Mouse (Mus musculus) thymus, postnatal 10 days (tissue): ENCODE data around the gene Ddias.

Experiments
- DNase-seq, 2 experiments: peaks; one replicate each; pipeline ENCODE4 v3.0.0; 2021; ENCODE audit warnings: low spot score in 2 of 2

The Ddias gene

GRCm38 (mm10) chr7:92866526-92866925 is 7.5 kb downstream of the Ddias start:
- peak in 1 of 2 experiments; percentile 43 for DNase-seq

GRCm38 (mm10) chr7:92848246-92848645 is 25.8 kb downstream of the Ddias start:
- no peak for DNase-seq

- DNase-seq = no peak
Observed at GRCm38 (mm10) chr7:92842254-92842653, 31.8 kb downstream of the Ddias start.

DNA sequence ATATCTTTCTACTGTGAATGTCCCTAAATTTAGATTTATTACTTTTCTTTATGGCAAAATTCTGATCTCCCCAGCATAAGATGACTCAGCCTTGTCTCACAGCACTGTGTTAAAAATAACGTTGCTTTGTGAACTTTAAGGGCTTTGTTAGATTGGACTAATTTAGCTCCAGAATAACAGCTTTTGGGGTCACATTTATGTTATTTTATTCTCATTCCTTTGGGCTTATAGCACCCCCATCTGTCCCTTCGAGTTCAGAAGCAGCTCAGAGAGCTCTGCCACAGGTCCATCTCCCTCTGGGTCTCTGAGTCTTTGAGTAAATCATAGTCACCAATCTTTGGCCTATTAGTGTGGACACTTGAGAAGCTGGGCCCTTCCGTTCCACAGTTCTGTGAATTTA is 36.1 kb downstream of the Ddias start:
- DNase-seq = no peak

DNA sequence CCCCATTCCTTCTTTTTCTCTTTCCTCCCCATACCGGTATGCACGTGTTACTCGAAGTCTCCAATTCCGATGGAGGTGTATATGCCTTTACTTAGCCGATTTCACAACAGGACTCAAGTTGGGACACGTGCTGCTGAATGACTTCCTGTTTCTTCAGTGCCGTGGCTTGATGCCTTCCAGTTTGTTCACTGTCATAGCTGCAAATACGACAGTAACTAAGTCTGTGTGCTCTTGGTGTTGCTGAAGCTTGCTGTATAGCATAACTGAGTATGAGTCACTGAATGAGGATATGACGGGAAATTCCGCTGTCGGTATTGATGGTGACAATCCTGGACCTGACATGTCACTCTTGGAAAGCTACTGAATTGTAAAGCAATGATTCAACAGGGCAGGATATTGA is 36.8 kb downstream of the Ddias start:
- DNase-seq = no peak

- DNase-seq = no peak
Observed at GRCm38 (mm10) chr7:92836447-92836846, 37.6 kb downstream of the Ddias start.

GRCm38 (mm10) chr7:92834391-92834790 is 39.7 kb downstream of the Ddias start:
- DNase-seq = no peak

DNA sequence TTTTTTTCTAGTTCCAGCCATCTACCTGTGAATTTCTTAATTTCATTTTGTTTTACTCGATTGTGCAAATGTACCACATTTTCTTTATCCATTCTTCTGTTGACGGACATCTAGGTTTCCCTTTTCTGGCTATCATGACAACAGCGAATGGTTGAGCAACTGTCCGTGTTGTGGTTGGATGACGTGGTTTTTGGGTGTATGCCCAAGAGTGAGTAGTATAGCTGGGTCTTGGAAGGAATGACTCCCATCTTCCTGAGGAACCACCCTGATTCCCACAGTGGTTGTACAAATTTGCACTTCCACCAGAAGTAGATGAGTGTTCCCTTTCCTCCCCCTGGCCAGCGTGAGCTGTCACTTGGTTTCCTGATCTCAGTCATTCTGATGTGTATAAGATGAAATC is 41.7 kb downstream of the Ddias start:
- DNase-seq = no peak

- DNase-seq = no peak
Observed at GRCm38 (mm10) chr7:92827981-92828380, 46.1 kb downstream of the Ddias start.

GRCm38 (mm10) chr7:92826248-92826647 is 47.8 kb downstream of the Ddias start:
- DNase-seq = no peak

- DNase-seq = no peak
Observed at GRCm38 (mm10) chr7:92822409-92823101, 51.5 kb downstream of the Ddias start.

DNA sequence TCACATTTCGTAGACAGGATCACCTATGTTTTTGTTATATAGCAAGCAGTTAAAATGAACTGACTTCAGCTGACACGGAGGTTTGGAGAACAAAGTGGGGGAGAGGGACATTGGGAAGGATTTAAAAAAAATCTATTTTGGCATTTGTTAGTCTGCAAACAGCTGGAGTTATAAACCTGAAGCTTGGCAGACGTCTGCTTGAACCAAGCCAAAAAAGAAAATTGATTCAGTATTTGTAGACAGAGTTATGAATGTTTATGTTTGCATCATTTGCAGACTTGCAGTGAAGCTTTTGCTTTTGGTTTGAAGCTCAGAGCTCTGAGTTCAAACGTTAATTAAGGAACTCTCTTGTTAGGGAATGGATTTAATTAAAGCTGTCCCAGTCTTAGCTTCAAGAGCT is 52.2 kb downstream of the Ddias start:
- no peak for DNase-seq

- no peak for DNase-seq
Observed at GRCm38 (mm10) chr7:92820941-92821465, 53.0 kb downstream of the Ddias start.

DNA sequence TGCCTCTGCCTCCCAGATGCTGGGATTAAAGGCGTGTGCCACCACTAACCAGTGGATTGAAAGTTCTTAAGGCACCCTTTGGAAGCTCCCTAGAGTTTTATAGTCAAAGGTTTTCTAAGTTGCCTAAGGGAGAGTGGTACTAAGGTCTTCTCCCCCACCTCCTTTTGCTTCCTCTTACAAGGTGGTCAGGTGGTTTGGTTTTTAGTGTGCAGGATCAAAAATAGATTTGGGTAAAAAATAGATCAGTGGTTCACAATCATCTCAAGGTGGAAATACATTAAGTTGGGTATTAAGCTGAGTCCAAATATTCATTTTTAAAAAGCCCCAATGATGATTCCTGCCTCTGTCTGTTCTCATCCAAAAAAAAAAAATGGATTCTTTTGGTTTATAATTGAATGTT is 53.6 kb downstream of the Ddias start:
- DNase-seq = no peak

DNA sequence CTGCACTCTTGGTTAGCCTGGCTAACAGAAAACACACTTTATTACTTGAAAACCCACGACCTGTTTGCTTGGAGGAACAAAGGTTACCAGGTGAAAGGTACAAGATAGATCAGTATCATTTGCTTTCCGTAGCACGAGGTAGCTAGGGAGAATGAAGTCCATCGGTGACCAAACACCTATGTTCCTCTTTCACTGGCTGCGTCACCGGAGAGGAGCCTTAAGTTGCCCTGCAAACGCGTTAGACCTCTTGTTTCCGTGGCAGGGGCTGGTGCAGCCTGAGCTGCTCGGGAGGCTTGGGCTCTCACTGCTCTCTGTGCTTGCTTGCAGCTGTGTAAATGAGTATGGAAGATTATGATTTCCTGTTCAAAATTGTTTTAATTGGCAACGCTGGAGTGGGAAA is 54.4 kb downstream of the Ddias start:
- no peak for DNase-seq

DNA sequence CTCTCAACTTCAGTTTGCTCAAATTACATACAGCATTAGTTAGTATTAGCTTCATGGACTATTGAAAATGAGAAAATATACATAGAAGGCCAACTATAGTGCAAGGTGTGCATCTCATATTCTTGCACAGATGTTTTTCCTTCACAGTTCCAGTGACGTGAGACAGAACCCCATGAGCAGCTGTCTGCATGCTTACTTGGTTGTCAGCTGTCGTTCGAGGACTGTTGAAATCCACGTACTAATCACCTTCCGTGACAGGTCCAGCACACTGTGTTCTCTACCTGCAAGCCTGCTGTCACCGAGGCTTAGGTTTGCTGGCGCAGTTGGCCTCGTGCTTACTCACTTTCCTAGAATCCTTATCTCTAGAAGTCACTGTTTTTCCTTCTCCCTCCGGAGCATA is 56.2 kb downstream of the Ddias start:
- DNase-seq = no peak

DNA sequence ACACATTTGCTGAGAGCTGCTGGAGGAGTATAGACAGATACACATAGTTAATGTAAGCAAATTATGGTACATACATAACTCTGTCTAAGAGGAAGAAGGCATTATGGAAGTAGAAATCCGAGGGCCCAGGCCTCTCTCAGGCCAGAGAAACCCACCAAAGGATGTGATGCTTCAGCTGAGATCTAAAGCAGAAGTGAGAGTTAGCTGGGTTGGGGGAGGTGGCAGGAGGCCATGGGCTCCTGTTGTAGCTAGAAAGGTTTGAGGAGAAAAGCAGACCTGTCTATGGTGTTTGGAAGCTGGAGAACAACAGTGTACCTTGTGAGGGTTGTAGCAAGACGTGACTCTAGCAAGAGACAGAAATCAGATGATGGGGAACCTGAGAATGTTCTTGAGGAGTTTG is 56.8 kb downstream of the Ddias start:
- DNase-seq = no peak

- DNase-seq = no peak
Observed at GRCm38 (mm10) chr7:92811667-92812279, 62.3 kb downstream of the Ddias start.
